Mouse (Mus musculus): ENCODE data around the gene Shank2.

The Shank2 gene

DNA sequence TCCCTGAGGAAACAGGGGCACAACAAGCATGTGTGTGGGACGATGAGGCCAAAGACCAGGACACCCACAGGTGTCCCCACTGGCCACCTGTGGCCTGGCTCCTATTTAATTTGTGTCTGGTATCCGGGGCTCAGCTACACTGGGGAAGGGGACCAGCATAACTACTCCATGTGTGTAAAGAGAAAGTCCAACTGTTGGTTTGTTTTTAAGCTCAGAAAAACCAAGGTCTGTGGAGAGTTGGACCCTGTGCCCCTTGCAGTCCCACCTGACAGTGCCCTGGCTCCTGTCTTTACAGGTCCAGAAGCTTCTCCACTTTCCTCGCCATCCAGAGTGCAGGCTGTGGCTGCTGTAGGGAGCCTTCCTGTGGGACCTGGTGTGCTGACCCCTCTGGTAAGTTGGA is at the start of gene Shank2:
Gene Shank2 (plus strand): TSS at position 301 of the 400 bp plus-strand sequence.
- DNase-seq, result no peak

DNA sequence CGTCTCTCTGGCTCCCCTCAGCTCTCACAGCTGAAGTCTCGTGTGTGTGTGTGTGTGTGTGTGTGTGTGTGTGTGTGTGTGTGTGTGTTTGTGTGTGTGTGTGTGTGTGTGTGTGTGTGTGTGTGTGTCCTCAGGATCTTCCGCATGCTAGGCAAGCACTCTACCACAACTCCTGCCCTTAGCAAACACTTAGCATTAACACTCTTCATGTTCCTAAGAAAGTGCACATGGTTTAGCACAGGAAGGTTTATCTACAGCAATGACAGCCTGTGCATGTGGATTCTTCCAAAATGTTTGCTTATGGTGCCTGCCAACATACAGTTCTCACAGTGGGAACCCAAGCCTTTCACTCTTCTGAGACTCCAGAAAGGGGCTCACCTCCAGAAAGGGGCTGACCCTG is 49.6 kb upstream of the Shank2 start:
- no peak for DNase-seq

GRCm38 (mm10) chr7:143956575-143957295 is 45.0 kb upstream of the Shank2 start:
- DNase-seq, result no peak

DNA sequence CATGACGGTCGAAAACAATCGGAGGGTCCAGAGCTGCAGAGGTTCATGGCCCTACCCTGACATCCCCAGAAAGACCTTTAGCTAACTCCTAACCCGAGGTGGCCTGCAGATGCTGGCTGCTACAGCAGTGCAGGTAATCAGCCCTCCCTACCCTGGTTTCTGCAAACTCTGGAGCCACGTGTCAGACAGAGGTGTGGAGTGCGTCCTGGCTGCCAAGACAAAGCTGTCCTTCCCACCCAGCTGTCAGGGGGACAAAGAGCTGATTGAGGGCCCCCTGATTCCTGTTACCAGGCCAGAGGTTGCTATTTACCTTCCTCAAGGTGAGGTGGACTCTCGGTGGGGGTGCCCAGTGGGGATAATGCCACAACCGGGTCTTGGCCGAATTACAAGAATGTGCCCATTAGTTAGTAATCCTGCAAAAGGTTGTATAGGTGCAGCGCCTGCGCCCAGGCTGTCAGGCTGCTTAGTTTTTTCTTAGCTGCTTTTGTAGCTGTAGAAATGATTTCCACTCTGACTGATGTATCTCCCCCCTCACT is 43.6 kb upstream of the Shank2 start:
- no peak for DNase-seq

- DNase-seq, result no peak
Observed at GRCm38 (mm10) chr7:143963813-143964212, 37.9 kb upstream of the Shank2 start.

DNA sequence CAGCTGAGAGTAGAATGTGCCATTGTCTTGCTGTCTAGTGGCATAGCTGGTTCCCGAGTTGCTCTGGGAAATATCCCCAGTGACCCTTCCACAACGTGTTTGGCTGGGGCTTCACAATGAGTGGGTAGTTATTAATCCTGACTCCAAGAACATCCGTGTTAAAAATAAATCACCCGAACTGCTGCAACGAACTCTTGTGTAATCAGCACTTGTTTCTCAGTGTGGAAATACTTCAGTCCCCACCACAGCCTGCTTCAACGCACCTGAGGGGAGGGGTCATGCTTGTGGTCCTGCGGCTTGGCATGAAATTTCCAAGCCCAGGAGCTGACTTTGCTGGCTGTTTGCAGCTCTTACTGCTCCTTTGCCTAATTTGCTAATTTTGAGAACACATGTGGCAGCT is 35.1 kb upstream of the Shank2 start:
- no peak for DNase-seq

DNA sequence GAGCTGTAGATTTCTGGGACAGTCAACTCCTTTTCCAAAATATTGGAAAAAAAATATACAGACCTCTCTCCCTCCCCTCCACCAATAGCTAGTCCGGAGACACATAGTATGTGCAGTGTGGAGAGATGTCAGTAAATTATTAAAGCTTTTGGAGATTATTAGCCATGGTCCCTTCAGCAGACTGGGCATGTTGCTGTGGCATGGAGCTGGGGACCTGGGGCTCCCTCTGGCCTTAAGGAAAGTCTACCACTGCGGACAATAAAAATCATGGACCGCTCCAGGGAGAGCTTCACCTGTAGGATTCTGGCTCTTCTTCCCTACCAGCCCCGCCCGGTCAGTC is 24.3 kb upstream of the Shank2 start:
- DNase-seq, result no peak

- DNase-seq, result peak; percentile 11
Observed at GRCm38 (mm10) chr7:143977831-143978682, 23.7 kb upstream of the Shank2 start.

DNA sequence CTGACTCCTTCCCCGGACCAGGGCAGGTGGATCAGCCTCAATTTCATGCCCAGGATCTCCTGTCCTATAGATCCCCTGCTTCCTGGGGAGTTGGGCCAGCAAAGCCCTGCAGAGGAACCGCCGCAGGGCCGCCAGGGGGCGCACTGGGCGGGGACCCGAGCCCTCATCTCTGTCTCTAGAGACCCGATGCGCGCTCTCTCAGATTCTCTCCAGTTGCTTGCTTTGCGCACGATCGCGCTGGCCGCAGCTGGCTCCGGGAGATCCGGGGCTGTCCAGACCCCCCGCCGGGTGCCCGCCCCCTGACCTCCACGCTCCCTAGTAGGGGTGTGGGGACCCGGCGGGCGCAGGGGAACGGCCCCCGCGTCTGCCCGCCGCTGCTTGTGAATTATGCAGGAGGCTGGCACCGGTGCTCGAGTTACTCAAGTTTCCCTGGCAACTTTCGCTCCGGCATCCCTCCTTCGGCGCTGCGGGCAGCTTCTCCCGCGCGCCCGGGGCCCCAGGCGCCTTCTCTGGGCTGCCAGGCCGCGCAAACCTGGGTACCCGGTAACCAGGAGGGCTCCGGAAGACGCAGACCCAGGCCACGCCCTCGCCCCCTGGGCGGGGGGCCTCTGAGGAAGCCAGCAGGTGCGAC is 22.9 kb upstream of the Shank2 start:
- DNase-seq, result peak; percentile 68

GRCm38 (mm10) chr7:143979986-143980385 is 21.7 kb upstream of the Shank2 start:
- no peak for DNase-seq

- DNase-seq, result no peak
Observed at GRCm38 (mm10) chr7:143986281-143986680, 15.4 kb upstream of the Shank2 start.

GRCm38 (mm10) chr7:143991160-143991559 is 10.6 kb upstream of the Shank2 start:
- DNase-seq, result no peak

- no peak for DNase-seq
Observed at GRCm38 (mm10) chr7:143999073-143999472, 2.7 kb upstream of the Shank2 start.

- no peak for DNase-seq
Observed at GRCm38 (mm10) chr7:144003471-144003870, 1.7 kb downstream of the Shank2 start.

GRCm38 (mm10) chr7:144008079-144008478 is 6.4 kb downstream of the Shank2 start:
- DNase-seq, result no peak

- no peak for DNase-seq
Observed at GRCm38 (mm10) chr7:144008985-144009384, 7.3 kb downstream of the Shank2 start.

DNA sequence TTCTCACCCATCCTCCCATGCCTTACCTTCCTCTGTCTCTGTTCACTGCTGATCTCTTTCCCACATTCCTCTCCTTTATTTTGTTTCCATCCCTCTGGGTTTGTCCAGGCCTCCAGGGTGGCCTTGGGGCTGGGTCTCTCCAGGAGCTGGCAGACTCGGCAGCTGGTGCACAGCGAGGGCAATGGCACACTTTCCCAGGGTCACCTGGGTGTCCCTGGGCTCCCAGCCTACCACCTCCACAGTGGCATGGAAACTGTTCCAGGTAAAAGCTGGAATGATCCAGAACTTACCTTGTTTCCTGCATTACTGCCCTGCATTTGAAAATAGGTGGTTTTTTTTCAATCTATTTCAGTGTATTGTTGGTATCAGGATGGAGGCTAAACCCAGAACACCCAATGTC is 12.8 kb downstream of the Shank2 start:
- DNase-seq, result no peak

GRCm38 (mm10) chr7:144021801-144022200 is 20.1 kb downstream of the Shank2 start:
- DNase-seq, result no peak

GRCm38 (mm10) chr7:144022682-144023081 is 21.0 kb downstream of the Shank2 start:
- DNase-seq, result no peak

DNA sequence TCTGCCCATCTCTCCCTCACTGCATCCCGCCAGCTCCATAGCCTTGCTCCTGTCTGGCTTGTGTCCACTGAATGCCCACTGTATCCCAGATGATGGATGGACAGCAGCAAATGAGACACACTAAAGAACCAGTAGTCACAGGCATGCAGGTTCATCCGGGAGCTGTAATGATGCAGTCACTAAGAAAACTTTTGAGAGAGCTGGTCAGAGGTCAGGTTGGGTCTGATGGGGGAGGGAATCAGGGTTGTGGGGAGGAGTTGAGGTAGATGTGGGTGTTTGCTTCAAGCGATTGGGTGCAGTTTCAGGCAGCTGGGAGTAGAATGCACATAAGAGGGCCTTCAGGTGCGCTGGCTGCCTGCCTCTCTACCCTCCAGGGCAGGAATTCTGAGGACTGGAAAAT is 21.8 kb downstream of the Shank2 start:
- DNase-seq, result no peak

DNA sequence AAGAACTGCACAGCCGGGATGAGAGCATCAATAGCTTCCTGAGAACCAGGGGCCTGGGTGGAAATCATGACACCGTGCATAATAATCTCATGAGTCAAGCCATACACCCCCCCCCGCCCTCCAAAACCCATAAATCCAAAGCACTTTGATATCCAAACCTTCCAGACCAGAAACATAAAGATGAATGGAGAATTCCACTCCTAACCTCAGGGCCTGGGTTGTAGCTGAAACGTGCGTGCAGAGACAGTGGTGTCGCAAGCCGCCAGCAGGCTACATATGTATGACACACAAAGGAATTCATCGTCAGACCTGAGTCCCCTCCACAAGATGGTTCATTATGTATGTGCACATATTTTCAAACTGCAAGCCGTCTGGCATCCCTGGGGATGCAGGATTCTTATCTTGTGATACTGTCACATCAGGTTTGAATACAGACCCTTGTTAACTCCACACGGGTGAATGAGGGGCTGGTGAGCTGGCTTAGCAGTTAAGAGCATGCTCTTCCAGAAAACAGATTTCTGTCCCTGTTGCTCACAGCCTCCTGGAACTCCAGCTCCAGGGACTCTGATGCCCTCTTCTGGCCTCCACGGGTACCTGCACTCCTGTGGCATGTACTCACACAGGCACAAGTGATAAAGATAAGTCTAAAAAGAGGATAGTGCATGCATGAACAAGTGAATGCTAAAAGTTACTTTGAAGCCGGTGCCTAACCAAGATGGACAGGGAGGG is 24.5 kb downstream of the Shank2 start:
- no peak for DNase-seq

DNA sequence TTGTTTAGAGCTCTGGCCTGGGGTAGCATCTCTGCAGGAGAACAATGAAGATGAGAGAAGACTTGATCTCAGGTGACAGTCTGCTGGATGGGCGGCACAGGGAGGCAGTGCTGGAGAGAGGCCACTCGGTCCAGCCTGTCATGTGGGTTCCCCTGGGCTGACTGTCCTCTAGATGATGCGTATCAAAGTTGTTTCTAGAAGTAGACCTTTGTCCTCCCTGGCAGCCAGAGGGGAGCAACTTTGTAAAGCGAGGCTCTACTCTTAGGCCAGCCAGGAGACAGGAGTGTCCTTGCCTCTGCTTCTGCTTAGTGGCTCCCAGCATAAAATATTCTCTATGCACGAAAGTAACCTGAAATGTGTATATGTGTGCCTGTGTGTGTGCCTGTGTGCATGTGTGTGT is 27.5 kb downstream of the Shank2 start:
- DNase-seq, result no peak

DNA sequence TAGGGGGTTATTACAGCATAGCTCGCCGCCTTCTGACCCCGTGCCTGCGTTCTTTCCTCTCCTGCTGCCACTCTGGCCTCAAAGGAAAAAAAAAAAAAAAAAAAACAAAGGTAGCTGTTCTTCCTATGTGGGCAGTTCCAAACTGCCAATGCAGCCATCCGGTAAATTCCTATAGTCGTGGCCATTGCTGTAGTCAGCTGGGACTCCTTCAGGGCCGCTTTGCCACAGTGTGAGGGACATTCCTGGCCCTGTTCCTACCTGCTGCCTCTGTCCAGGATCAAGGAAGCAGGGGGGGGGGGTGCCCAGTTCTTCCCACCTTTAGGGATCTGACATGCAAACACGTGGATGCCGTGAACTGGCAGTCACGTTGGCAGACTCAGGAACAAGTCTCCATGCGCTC is 29.1 kb downstream of the Shank2 start:
- no peak for DNase-seq
